Mouse (Mus musculus) neural tube, embryonic 10.5 days (tissue): ENCODE measurements around the gene Slc7a1.
A peak's percentile ranks its signal among the peaks of the same experiment; 100 is the strongest.

Experiments used
- DNase-seq: peaks from one replicate; pipeline ENCODE4 v3.0.0-alpha.2; 2017; ENCODE audit warnings: low spot score; ENCODE audit errors: extremely low spot score

Gene Slc7a1

DNA sequence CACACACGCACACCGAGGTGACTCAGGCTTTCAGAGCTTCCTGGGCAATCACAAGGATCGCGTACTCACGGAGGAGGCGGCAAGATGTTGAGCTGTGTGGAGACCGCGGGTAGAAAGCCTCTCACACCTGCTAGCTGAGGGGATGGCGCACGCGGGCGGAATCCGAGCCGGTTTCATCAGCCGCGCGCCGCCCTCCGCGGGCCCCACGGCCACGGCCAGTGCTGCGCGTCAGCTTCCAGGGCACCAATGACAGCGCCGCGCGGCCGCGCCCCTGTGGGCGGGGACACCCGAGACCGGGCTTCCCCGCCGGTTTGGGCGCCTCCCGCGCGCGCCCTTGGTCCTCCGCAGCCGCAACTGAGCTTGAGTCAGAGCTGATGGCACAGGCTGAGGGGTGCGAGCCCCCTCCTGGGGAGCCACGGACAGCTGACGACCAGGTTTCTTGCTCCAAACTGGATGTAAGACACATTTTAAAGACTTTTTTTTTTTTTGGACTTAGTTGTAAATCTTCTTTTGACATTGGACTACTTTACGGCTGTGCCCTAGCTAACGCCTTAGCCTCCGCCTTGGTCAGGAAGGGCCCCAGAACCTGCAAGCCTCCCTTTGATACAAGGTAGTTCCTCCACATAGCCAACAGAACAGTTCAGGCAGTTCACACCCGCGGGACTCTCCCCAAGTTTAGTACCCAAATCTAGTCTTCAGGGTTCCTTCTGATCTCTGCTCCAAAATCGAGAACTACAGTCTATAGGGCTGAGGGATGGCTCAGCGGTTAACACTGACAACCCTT is at the start of gene Slc7a1:
Gene Slc7a1, minus strand, starts transcription at position 245 of the 784 bp plus-strand sequence.
- peak; percentile 83 for DNase-seq

DNA sequence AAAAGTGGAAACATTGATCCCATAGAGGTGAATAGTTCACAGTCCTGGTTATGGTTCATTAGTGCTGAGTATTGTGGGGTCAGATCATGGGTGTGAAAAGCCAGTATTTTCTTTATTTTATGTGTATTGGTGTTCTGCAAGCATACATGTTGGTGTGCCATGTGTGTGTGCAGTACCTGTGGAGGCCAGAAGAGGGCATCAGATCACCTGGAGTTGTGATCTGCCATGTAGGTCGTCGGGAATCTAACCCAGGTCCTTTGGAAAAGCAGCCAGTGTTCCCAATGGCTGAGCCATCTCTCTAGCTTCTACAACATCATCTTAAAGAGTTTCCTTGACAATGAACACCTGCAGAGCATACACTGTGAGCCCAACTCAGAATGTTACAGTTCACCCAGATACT is 45.3 kb upstream of the Slc7a1 start:
- DNase-seq = no peak

DNA sequence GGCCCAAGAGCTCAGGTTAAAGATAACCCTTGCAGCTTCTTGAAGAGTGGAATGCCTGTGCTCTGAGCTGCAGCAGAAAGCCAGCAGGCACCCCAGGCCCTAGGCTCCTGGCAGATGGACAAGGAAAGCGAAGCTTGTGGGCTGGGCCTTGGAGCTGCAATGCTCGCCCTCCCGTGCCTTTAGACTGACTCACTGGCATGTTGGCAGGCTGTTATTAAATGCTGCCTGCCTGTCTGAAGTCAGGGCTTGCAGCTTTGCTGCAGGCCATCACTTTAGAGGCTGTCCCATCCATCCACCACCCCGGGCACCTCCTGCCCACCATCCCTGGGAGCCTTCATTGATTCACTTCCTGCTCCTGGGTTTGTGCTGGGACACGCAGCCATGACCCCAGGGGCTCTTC is 44.0 kb upstream of the Slc7a1 start:
- no peak for DNase-seq

DNA sequence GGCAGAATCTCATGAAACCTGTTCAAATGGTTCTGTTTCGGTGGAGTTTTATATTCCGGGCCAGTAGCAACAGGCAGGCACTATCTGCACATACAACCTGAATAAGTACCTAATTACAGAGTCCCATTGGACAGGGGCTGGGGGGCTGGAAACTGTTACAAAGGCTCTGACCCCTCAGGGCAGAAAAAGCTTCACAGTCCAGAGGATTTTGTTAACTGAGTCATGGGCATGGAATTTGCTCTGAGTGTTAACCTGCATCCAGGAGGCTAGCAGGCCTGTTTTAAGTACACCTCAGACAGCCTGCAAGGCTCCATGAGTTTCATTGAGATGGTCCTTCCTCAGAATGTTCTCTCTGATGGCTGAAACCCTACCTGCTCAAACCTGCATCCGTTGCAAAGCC is 36.0 kb upstream of the Slc7a1 start:
- no peak for DNase-seq

DNA sequence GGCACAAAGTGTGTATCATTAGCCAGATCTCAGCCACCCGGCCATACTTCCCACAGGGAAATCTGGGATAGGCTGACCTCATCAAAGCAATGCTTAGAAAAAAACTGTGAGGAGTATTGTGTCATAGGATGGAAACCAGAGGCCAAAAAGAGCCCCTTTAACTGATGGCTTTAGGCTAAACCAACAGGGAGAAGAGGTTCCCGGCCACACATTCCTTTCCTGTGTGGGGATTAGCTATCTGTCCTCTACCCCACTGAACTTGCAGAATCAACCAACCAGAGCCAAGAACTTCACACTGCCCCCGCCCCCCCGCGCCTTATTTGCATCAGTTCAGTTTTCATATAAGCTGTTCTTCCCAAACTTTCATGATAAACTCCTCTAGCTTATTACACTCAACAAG is 32.4 kb upstream of the Slc7a1 start:
- no peak for DNase-seq

DNA sequence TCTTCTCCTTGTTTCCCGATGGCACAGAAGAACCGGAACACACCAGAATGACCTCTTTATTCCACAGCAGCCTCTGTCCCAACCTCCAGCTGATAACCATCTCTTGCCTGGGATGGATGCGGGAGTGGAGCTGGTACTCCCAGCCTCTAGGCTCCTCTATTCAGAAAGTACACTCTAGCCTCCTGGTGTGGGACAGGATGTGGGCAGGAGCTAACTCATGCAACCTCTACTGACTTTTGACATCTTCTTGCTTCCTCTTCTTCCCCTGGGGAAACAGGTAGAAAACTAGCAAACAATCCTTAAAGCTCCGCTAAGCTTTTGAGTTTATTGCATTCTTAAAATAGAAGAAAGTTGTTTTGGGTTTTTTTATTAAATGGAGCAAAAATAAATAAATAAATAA is 29.1 kb upstream of the Slc7a1 start:
- DNase-seq = no peak

DNA sequence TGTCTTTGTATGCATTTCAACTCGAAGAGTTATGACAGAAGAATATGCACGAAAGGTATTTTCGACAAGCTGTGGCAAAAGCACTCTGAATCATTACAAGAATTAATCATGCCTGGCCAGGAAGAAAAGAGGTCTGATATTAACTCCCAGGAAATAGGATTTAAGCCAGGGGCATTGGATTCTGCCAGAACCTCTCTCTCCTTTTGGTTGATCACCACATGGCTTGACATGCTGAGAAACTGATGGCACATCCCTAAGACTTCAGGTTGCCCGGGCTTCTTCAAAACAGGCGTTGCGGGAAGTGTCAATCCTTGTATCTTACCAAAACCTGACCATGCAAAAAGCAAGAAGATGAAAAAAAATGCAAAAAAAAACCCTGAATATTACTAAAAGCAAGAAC is 25.4 kb upstream of the Slc7a1 start:
- DNase-seq = no peak

DNA sequence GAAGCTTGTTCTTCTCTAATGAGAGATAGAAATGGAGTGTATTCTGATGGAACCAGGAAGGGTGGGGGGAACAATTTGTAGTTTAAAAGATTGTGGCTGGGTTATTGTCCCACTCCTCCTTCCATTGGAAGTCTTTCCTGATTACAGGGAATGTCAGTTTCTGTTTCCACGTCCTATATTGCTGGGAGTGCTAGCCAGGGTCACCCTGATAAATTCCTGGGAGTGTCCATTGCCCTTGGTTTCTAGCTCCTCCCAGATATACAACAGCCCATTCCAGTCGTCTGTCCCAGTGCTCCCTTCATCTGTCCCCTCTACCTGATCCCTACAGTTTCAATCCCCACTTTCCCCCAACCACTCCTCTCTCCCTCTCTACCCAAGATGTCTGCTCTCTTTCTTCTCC is 21.6 kb upstream of the Slc7a1 start:
- DNase-seq = no peak

DNA sequence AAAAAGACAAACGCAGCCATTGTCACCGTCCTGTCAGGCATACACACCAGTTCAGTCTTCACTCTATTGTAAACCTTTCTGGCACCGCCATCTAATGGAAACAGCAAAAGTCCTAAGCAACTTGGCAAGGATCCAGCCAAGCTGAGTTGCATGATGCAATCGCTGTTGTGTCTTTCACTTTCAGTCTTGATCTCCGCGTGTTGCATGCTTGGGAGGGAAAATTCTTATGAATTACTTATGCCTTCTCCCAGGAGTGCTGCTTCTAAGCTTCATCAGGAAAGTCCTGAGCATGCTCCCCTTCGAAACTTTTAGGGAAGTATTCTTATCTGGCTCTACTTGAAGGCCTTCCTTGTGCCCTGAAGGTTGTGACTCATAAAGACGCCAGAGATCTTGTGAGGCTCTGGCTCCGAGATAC is 19.4 kb upstream of the Slc7a1 start:
- no peak for DNase-seq

DNA sequence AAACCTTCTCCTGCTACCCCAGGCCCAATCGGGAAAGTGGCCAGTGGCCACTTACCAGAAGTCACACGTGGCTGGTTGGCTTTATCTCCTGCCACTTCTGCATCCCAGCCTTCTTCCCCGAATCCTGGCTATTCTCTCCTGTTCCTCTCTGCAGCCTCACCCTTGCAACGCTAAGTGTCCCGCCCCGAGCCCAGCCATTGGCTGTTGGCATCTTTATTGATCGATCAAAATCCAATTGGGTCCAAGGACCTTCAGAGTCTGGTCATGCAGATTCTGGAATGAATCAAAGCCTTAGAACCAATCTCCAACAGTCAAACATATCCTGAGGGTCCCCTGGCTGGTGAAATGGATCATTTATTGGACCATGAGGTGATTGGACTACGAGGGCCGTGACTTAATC is 18.7 kb upstream of the Slc7a1 start:
- DNase-seq = no peak

DNA sequence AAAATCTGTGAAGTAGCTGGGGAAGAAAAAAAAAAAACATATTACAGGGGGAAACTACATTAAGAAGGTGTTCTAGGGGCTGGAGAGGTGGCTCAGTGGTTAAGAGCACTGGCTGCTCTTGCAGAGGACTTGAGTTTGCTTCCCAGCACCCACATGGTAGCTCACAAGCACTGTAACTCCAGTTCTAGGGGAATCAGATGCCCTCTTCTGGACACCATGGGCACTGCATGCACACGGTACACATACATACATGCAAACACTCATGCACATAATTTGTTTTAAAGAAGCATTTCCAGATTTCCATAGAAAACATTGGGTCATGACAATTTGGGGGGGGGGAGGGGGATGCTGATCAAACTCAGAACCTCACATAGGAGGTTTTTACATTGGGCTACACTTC is 18.1 kb upstream of the Slc7a1 start:
- DNase-seq = no peak

DNA sequence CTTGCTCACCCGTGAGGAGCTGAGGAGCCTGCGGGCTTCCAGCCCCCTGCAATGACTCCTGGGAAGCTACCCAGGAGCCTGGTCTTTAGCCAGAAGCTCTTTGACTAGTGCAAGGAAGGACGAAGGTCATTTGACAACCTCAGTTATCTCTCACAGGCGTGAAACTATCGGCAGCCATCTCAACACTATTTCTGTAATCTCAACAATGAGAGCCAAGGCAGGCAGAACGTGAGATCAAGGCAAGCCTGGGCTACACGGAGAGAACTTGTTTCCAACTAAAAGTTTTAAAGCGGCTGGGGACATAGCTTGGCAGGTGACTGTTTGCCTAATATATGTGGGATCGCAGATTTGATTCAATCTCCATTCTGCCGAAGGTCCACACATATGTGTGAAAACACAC is 16.8 kb upstream of the Slc7a1 start:
- DNase-seq = no peak

DNA sequence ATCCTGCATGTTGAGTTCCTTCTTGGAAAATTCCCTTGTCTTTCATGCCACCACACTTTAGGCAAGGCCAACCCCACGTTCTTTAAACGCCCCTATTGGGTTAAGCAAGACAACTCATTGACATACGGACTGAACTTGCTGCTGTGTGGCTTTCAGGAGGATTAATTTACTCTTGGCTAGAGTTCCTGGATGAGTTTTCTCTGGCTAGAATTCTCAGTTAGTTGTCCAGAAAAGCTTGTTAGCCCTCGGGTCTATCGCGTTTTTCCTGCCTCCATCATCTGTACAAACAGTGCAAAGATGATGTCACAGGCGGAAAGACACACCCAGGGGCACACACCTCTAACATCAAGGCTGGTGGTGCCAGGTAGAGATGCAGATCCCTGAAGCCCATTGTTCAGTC is 14.5 kb upstream of the Slc7a1 start:
- no peak for DNase-seq

DNA sequence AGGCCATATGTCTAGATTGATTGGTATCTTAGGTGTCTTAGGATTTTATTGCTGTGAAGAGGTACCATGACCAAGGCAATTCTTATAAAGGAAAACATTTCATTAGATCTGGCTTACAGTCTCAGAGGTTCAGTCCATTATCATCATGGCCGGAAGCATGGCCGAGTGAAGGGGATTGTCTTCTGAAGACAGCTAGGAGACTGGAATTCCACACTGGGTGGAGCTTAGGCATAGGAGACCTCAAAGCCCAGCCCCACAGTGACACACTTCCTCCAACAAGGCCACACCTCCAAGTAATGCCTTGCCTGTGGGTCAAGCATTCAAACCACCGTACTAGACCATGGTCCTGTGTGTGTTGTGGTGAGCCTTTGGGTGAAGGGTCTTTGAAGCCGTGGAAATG is 12.8 kb upstream of the Slc7a1 start:
- no peak for DNase-seq

DNA sequence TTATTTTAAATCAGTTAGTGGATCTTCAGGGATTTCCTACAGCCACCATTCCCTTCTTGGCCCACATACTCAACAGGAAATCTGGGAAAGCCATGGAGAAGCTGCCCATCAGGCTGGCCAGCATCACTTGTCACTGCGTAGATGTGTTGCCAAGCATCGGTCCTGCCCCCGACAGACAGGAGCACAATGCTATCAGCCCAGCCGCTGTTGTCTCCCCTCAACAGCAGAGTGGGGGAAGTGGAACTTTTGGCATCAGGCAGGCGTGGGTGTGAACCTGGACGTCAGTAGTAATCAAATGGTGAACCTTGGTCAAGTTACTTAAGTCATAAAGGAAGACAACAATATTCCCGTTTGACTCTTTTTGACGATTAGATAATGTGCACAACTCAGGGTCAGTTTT is 9.8 kb upstream of the Slc7a1 start:
- no peak for DNase-seq

DNA sequence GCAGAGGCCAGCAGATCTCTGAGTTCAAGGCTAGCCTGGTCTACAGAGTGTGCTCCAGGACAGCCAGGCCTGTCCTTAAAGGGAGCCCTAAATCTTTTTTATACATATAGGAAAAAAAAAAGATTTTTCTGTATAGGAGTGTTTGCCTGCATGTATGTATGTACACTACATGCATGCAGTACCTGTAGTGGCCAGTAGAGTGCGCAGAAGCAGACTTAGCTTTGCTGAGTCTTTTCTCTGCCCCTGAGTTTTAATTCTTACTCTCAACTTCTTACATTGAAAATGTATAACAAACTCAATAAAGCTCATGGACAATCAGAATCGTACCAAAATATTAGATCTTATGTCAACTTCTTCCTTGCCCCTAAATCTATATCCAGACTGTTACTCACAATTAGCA is 7.2 kb upstream of the Slc7a1 start:
- no peak for DNase-seq

DNA sequence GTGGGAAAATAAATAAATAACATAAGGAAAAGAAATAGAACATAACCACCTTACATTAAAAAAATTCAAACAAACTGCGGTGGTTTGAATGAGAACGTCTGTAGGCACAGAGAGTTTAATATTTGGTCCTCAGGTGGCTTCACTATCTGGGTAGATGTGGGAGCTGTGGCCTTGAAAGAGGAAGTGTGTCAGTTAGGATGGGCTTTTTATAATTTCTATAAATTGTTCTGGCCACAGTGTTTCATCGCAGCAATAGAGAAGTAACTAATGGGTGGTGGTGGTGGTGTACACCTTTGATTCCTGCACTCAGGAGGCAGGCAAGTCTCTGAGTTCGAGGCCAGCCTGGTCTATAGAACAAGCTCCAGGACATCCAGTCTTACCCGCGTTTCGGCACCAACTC is 4.8 kb upstream of the Slc7a1 start:
- DNase-seq = no peak

DNA sequence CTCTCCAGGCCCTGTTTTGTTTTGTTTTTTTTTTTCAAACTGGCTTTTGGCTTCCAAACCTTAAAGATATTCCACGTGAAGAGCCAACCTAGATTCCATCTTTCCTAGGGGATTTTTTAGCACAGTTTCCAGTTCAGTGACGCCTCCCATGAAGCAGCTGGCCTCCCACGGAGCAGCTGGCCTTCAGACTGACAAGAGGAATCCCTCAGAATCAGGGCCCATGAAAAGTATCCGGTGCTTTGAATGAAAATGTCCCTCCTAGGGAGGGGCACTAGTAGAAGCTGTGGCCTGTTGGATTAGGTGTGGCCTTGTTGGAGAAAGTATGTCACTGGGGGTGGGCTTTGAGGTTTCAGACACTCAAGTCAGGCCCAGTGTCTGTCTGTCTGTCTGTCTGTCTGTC is 2.9 kb upstream of the Slc7a1 start:
- DNase-seq = no peak

DNA sequence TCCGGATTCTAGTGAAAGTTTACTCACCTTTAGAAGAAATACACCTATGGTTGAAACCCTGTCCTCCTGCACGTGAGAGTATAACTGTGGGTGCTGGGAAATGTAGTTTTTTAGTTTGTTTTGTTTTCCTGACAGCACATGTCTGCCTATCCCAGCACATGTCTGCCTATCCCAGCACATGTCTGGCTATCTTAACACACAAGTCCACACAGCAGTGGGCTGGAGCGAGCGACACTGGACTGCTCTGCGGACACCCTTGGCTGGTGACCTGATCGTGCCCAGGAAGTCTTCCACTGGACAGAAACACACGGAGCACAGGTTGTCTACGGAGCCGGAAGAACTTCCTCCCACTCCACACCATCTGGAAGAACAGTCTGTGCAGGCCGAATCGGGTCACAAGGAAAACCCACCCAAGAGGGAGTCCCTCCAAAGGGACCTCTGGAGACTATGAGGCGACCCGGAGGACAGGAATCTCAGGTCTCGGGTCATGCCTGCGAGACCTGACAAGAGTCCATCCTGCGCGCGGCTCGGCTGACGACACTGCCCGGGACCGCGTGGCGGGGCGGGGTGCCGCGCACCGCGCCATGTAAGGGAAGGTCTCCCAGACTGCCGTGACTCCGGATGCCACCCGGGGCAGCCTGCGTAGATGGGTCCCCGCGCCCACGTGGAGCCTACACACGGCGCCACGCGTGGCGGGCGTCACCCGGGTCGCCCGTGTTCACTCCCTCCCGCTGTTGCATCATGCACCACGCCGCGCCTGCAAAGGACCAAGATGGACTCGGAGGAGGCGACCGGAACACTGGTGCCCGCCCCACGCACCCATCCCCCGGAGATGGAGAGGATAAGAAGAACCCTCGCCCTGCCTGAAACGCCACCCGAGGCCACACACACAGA is 691 bp downstream of the Slc7a1 start:
- DNase-seq = peak; percentile 62

DNA sequence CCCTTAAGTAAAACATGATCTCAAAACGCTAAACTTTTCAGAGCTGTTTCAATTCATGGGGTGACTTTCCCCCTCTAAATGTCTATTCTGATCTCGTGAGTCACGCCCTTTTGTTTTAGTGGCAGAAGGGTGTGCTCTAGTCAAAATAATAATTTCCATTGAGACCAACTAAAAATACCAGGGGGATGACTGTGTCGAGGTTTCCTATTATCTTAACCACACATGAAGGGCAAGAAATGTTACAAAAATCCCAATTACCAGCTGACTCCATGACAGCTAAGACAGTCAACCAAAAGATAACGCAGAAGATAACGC is 1.3 kb downstream of the Slc7a1 start:
- DNase-seq = no peak

DNA sequence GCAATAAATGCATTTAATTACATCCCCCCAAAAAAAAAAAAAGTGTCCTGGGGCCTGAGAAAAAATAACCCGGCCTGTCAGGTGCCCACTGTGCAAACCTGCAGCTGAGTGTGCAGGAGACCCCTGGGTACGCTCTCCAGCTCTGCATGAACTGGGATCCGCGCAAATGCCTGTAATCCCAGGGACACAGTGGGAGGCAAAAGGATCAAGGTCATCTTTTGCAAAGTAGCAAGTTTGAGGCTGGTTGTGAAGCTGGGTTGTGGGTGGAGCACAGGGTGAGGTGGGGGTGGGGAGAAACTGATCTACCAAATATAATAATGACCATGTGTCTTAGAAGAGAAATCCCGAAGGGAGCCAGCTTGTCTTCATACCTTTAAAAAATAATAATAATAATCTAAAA is 1.8 kb downstream of the Slc7a1 start:
- no peak for DNase-seq

DNA sequence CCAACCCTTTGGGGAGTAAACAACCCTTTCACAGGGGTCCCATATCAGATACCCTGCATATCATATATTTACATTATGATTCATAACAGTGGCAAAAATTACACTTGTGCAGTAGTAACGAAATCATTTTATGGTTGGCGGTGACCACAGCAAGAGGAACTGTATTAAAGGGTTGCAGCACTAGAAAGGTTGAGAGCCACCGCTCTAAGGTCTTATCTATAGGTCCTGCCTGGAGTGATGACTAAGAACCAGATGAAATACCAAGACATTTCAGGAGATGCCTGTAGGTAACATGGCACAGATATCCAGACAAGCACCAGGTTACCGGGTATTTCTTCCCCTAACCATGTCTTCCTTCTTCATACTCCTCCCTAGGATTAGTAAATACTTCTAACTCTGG is 2.3 kb downstream of the Slc7a1 start:
- DNase-seq = no peak

DNA sequence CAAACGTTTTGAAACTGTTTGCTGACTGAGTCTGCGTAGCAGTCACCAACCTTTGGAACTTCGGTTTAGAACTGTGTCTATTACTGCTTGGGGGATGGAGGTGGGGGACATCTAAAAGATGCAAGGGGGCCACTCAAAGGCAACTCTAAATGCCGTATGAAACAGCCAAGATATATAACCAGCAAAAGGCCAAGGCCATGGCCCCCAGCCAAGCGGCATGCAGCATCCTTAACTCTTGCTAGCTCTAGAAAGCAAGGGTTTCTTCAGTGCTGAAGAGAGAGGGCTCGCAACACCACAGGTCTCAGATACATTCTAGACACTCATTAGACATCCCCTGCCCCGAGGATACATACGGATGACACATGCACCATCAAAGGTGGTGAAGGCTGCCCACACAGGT is 6.4 kb downstream of the Slc7a1 start:
- no peak for DNase-seq
